Mouse (Mus musculus) lung, postnatal 0 days (tissue): ENCODE data around the gene Ms4a5.

Experiments
- CTCF ChIP-seq: IDR thresholded peaks from 2 replicates; pipeline ENCODE4 v1.5.1; 2016; ENCODE audit warnings: antibody characterized with exemption, mild to moderate bottlenecking
- EP300 ChIP-seq: IDR thresholded peaks from 2 replicates; pipeline ENCODE4 v1.6.1; 2016; ENCODE audit warnings: antibody characterized with exemption, mild to moderate bottlenecking, control low read depth

DNA sequence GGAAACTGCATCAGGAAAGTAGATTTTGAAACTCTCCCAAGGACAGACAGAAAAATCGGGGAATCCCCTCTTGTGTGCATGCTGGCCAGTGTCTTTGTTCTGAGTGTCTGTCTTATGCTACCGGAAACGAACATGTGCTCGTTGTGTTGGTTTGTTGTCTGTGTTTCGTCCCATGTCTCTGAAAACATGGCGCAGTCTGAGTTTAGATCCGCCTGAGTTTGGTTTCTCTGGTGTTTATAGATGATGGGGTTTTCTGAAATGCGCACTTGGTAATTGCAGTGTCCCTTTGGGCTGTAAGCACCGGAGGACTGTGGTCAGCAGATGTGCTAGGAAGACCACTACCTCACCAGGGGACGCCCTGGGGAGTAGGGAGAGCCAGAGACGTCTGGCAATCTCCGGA, 9.3 kb upstream of the Ms4a5 start:
- no peak for TF ChIP-seq CTCF
- TF ChIP-seq EP300 = no peak
